Mouse (Mus musculus): Measurements from ENCODE around the gene Dact3. TPM values are rescaled to one million over a fixed set of nuclear protein-coding genes. Genes with fewer than 3 reads are reported as not detected.

Dact3 gene
- polyA plus RNA-seq, 1 experiment: 37.3 TPM

GRCm38 (mm10) chr7:16919395-16920149 lies 44.5 kb downstream of the Dact3 start:
- H3K27ac ChIP-seq (ENCODE audit: insufficient read depth, low read length): no peak overlapping the region
- peaks cover 11% of the 10 kb centered on the region; the same call in 1 of the 2 replicates for H3K4me1 ChIP-seq (ENCODE audit: control insufficient read depth, insufficient read depth, low read length)
- H3K4me3 ChIP-seq (ENCODE audit: insufficient read depth, low read length): no peak overlapping the region
- TF ChIP-seq POLR2A (IDR thresholded peaks at IDR 0.05; ENCODE audit: low read depth, low read length) (no peak), CTCF (IDR thresholded peaks at IDR 0.05; ENCODE audit: borderline replicate concordance, insufficient read depth, low read length) (no peak)

GRCm38 (mm10) chr7:16920150-16920579 lies 45.0 kb downstream of the Dact3 start:
- H3K4me3 ChIP-seq (ENCODE audit: insufficient read depth, low read length): no peak overlapping the region
- no peak overlapping the region for H3K27ac ChIP-seq (ENCODE audit: insufficient read depth, low read length)
- peaks cover 11% of the 10 kb centered on the region; the same call in 1 of the 2 replicates for H3K4me1 ChIP-seq (ENCODE audit: control insufficient read depth, insufficient read depth, low read length)
- TF ChIP-seq CTCF (IDR thresholded peaks at IDR 0.05; ENCODE audit: borderline replicate concordance, insufficient read depth, low read length) (no peak), POLR2A (IDR thresholded peaks at IDR 0.05; ENCODE audit: low read depth, low read length) (no peak)

GRCm38 (mm10) chr7:16920818-16921791 lies 46.0 kb downstream of the Dact3 start:
- TF ChIP-seq CTCF (IDR thresholded peaks at IDR 0.05; ENCODE audit: borderline replicate concordance, insufficient read depth, low read length) (no peak), POLR2A (IDR thresholded peaks at IDR 0.05; ENCODE audit: low read depth, low read length) (no peak)
- H3K4me3 ChIP-seq (ENCODE audit: insufficient read depth, low read length): peak overlapping the region; percentile 13
- H3K27ac ChIP-seq (ENCODE audit: insufficient read depth, low read length): peak overlapping the region; percentile 31; the same call in 1 of the 2 replicates
- peaks cover 11% of the 10 kb centered on the region; the same call in 1 of the 2 replicates for H3K4me1 ChIP-seq (ENCODE audit: control insufficient read depth, insufficient read depth, low read length)

GRCm38 (mm10) chr7:16921881-16922335 lies 46.8 kb downstream of the Dact3 start:
- Histone ChIP-seq H3K27ac (ENCODE audit: insufficient read depth, low read length) (peak overlapping the region; percentile 31), H3K4me3 (ENCODE audit: insufficient read depth, low read length) (peak overlapping the region; percentile 13), H3K4me1 (ENCODE audit: control insufficient read depth, insufficient read depth, low read length) (peaks cover 11% of the 10 kb centered on the region; the same call in 1 of the 2 replicates)
- TF ChIP-seq CTCF (IDR thresholded peaks at IDR 0.05; ENCODE audit: borderline replicate concordance, insufficient read depth, low read length) (no peak), POLR2A (IDR thresholded peaks at IDR 0.05; ENCODE audit: low read depth, low read length) (no peak)

- Histone ChIP-seq H3K4me3 (ENCODE audit: insufficient read depth, low read length) (peak overlapping the region; percentile 100), H3K4me1 (ENCODE audit: control insufficient read depth, insufficient read depth, low read length) (peaks cover 11% of the 10 kb centered on the region; the same call in 1 of the 2 replicates), H3K27ac (ENCODE audit: insufficient read depth, low read length) (no peak overlapping the region)
- TF ChIP-seq POLR2A (IDR thresholded peaks at IDR 0.05; ENCODE audit: low read depth, low read length): peak; percentile 75
- no peak for TF ChIP-seq CTCF (IDR thresholded peaks at IDR 0.05; ENCODE audit: borderline replicate concordance, insufficient read depth, low read length)
Measured at GRCm38 (mm10) chr7:16922360-16922973, 47.4 kb downstream of the Dact3 start.

GRCm38 (mm10) chr7:16923283-16924036 lies 48.3 kb downstream of the Dact3 start:
- H3K4me1 ChIP-seq (ENCODE audit: control insufficient read depth, insufficient read depth, low read length): peaks cover 11% of the 10 kb centered on the region; the same call in 1 of the 2 replicates
- H3K4me3 ChIP-seq (ENCODE audit: insufficient read depth, low read length): peak overlapping the region; percentile 100
- H3K27ac ChIP-seq (ENCODE audit: insufficient read depth, low read length): peak overlapping the region; percentile 78
- peak; percentile 73 for TF ChIP-seq POLR2A (IDR thresholded peaks at IDR 0.05; ENCODE audit: low read depth, low read length)
- no peak for TF ChIP-seq CTCF (IDR thresholded peaks at IDR 0.05; ENCODE audit: borderline replicate concordance, insufficient read depth, low read length)

- Histone ChIP-seq H3K27ac (ENCODE audit: insufficient read depth, low read length) (peak within 1 kb of the TSS; percentile 90), H3K4me3 (ENCODE audit: insufficient read depth, low read length) (peak within 1 kb of the TSS; percentile 100), H3K4me1 (ENCODE audit: control insufficient read depth, insufficient read depth, low read length) (peaks cover 11% of the 10 kb centered on the region; the same call in 1 of the 2 replicates)
- TF ChIP-seq POLR2A (IDR thresholded peaks at IDR 0.05; ENCODE audit: low read depth, low read length): peak; percentile 81
- TF ChIP-seq CTCF (IDR thresholded peaks at IDR 0.05; ENCODE audit: borderline replicate concordance, insufficient read depth, low read length): no peak
Measured at GRCm38 (mm10) chr7:16924037-16924834, 49.1 kb downstream of the Dact3 start, which contains the start of gene Calm3. Gene Calm3, minus strand, starts transcription at chr7:16924114.

- Histone ChIP-seq H3K4me3 (ENCODE audit: insufficient read depth, low read length) (no peak overlapping the region), H3K27ac (ENCODE audit: insufficient read depth, low read length) (no peak overlapping the region), H3K4me1 (ENCODE audit: control insufficient read depth, insufficient read depth, low read length) (no peaks in the 10 kb centered on the region)
- TF ChIP-seq CTCF (IDR thresholded peaks at IDR 0.05; ENCODE audit: borderline replicate concordance, insufficient read depth, low read length) (no peak), POLR2A (IDR thresholded peaks at IDR 0.05; ENCODE audit: low read depth, low read length) (no peak)
Measured at GRCm38 (mm10) chr7:16928341-16928740, 53.2 kb downstream of the Dact3 start.
